Mouse (Mus musculus) limb, embryonic 13.5 days (tissue): Measurements from ENCODE around the gene Vcpkmt. TPM values are rescaled to one million over a fixed set of nuclear protein-coding genes. Genes with fewer than 3 reads are reported as not detected.

ENCODE experiments used
- ATAC-seq: fragments of 200-750 bp; cut with Nextera tagmentation; 2 replicates; pipeline ENCODE4 v1.8.0; 2017; ENCODE audit warnings: low read depth, moderate number of reproducible peaks, moderate TSS enrichment; ENCODE audit not compliant: low FRiP score
- H3K27ac ChIP-seq: fragments of 300-500 bp; sonication (generic); 2 replicates; pipeline ENCODE4 v1.5.1; 2015; ENCODE audit warnings: inconsistent platforms, mild to moderate bottlenecking, moderate library complexity
- H3K27me3 ChIP-seq: fragments of 300-500 bp; sonication (generic); 2 replicates; pipeline ENCODE4 v1.6.1; 2015; ENCODE audit warnings: mild to moderate bottlenecking, inconsistent platforms
- H3K36me3 ChIP-seq: fragments of 300-500 bp; sonication (generic); 2 replicates; pipeline ENCODE4 v1.6.1; 2015; ENCODE audit warnings: inconsistent platforms, mild to moderate bottlenecking, moderate library complexity
- H3K4me1 ChIP-seq: fragments of 300-500 bp; sonication (generic); 2 replicates; pipeline ENCODE4 v1.6.1; 2015; ENCODE audit warnings: inconsistent platforms
- H3K4me2 ChIP-seq: fragments of 300-500 bp; sonication (generic); replicated peaks from 2 replicates; pipeline ENCODE4 v1.6.1; 2015; ENCODE audit warnings: inconsistent platforms, mild to moderate bottlenecking, moderate library complexity
- H3K4me3 ChIP-seq: fragments of 300-500 bp; sonication (generic); 2 replicates; pipeline ENCODE4 v1.5.1; 2015; ENCODE audit warnings: moderate library complexity, mild to moderate bottlenecking, inconsistent platforms
- H3K9ac ChIP-seq: fragments of 300-500 bp; sonication (generic); 2 replicates; pipeline ENCODE4 v1.6.1; 2015; ENCODE audit warnings: mild to moderate bottlenecking, inconsistent platforms
- H3K9me3 ChIP-seq: fragments of 300-500 bp; sonication (generic); 2 replicates; pipeline ENCODE4 v1.6.1; 2016; ENCODE audit warnings: inconsistent platforms
- WGBS: fragments of 180-500 bp; shearing (Covaris S2); methylation state at CpG from one replicate; pipeline ENCODE4 v1.1.7; 2015; 5-methylcytosine and 5-hydroxymethylcytosine counted together
- microRNA-seq: library from miRNA; unstranded; fragments of <30 nt; microRNA quantifications from one replicate; pipeline ENCODE4, GENCODE M21; 2016
- polyA plus RNA-seq: library from polyadenylated mRNA; unstranded; fragments of >200 nt; fragmentation: Nextera tagmentation; extraction: Ambion mirVana; gene quantifications from 2 replicates; pipeline ENCODE4 v1.2.1, GENCODE M21; 2015

The Vcpkmt gene
- polyA plus RNA-seq, 1 experiment from 2014 or later = 32.1 TPM

DNA sequence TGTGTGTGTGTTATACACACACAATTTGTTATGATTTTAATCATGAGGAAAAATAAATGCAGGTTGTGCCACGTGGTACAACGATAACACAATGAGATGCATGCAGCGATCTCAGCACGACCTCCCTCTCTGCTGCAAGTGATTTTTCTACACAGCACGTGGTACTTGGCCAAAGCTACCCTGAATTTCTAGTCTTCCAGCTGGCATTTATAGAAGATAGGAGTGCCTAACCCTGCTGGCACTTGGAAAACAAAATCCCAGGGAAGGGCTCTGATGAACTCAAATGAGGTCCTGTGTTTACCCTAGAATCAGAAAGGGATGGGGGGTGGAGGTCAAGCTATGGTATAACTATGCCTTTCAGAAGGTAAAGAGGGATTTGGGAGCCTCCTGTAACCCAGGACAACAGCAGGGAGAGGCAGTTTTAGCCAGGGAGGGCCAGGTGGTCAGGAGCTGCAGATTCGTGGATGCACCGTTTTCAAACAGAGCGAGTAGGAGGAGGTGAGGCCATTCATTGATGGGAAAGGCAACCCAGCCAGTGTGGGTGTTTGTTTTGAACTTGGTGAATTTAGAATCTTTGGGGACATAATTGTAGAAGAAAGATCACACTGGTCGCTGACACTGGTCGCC lies 46.1 kb downstream of the Vcpkmt start:
- Histone ChIP-seq H3K36me3 (no peaks in the 10 kb centered on the region), H3K9ac (0 out of 2 replicates have a peak overlapping the region, but pooled peaks have one; percentile 15), H3K4me3 (no peak overlapping the region), H3K27me3 (no peaks in the 10 kb centered on the region), H3K27ac (peak overlapping the region; percentile 89), H3K4me2 (peak overlapping the region; percentile 50), H3K4me1 (peaks cover 32% of the 10 kb centered on the region), H3K9me3 (no peaks in the 10 kb centered on the region)
- 72% methylated on average over 10 of the region's 10 CpGs for WGBS
- ATAC-seq = no peak

DNA sequence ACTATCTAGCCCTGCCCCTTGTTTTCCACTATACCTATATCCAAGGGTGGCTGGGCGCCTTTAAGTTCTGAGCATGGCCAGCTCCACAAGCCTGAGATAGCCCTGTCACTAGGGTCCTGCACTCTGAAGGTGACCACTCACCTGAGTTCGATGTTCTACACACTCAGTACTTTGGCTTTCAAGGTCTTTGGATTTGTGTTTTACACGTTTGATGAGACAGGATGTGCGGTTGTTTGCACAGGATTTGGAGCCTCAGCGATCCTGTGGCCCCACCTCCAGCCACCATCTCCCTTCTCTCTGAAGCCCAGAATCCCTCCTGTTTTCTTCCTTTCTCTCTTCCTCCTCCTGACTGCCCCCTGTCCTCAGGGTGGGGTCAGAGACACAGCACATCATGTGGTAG lies 49.6 kb downstream of the Vcpkmt start:
- Histone ChIP-seq H3K4me2 (no peak overlapping the region), H3K9ac (no peak overlapping the region), H3K27ac (no peak overlapping the region), H3K4me3 (no peak overlapping the region), H3K9me3 (no peaks in the 10 kb centered on the region), H3K27me3 (no peaks in the 10 kb centered on the region), H3K4me1 (peaks cover 17% of the 10 kb centered on the region), H3K36me3 (no peaks in the 10 kb centered on the region)
- ATAC-seq = no peak
- 82% methylated on average over 5 of the region's 5 CpGs for WGBS

DNA sequence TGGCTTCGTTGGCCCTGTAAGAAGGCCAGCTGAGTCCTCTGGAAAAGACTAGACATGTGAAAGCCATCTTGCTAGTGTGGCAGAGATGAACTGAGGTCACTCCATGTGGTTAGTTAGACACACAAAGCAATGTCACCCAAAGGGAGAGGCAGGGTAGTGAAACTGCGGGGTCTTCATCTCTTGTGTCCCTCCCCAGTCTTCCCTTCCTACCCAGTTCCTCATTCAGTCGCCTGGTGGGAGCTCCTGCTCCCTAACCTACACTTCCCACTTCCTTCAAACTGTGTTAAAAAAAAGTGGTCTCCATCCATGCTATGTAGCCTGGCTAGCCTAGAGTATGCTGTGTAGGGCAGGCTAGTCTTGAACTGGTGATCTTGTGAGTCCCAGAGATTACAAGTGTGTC lies 50.3 kb downstream of the Vcpkmt start:
- Histone ChIP-seq H3K9ac (no peak overlapping the region), H3K36me3 (no peaks in the 10 kb centered on the region), H3K4me2 (no peak overlapping the region), H3K9me3 (no peaks in the 10 kb centered on the region), H3K27me3 (no peaks in the 10 kb centered on the region), H3K4me1 (peaks cover 10% of the 10 kb centered on the region), H3K4me3 (no peak overlapping the region), H3K27ac (no peak overlapping the region)
- ATAC-seq = no peak
- WGBS = 82% methylated on average over 3 of the region's 3 CpGs

DNA sequence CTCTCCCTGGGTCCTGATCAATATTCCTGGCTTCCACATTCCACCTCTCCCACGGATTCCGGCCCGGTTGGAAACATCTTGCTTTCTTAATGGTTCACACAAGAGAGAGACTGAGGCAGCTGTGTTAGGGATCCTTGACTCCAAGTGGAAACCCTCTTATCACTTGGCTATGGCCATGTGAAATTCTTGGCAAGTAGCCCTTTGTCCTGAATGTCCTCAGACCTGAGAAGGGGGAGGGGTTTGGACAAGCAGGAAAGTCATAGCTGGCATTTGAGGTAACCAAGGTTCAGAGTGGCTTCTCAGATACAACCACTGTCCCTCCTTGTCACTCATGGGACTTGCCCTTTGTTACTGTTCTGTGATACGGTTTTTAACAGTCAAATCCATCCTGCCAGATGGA lies 50.7 kb downstream of the Vcpkmt start:
- H3K9ac ChIP-seq = no peak overlapping the region
- no peaks in the 10 kb centered on the region for H3K36me3 ChIP-seq
- H3K27ac ChIP-seq = no peak overlapping the region
- no peak overlapping the region for H3K4me3 ChIP-seq
- H3K4me1 ChIP-seq = peaks cover 6% of the 10 kb centered on the region
- ATAC-seq = no peak
- H3K9me3 ChIP-seq = no peaks in the 10 kb centered on the region
- H3K4me2 ChIP-seq = no peak overlapping the region
- no peaks in the 10 kb centered on the region for H3K27me3 ChIP-seq
- 88% methylated on average over 4 of the region's 4 CpGs for WGBS

DNA sequence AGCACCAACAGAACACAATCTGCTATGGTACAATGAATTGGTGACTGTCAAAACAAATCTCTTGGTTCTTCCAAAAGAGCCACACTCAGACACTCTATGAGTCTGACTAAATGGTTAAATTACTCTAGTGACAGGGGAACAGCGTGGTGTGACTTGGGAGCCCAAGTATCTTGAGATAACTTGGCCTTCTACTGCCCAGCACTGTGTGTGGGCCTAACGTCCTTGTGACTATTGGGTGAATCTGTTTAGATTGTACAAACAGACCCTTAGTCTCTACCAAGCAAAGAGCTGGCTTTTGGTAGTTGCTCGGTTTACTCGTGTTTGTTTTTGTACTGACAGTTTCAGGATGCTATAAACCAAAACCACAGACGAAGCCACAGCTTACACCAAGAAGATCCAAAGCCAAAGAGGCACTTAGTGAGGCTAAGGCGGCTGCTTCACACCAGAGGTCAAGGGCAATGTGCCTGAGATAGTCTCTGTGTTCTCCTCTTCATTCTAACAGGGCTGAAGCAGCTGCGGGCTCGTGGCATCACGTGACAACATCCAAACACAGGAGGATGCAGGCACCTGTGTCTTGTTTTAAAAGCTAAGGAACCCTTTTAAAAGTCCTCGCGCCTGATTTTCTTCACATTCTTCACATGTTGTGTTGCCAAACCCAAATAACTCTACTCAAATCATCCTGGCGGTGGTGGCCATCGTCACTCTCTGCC lies 53.0 kb downstream of the Vcpkmt start:
- Histone ChIP-seq H3K36me3 (no peaks in the 10 kb centered on the region), H3K4me2 (no peak overlapping the region), H3K9ac (no peak overlapping the region), H3K27me3 (no peaks in the 10 kb centered on the region), H3K4me3 (no peak overlapping the region), H3K9me3 (no peaks in the 10 kb centered on the region), H3K4me1 (peaks cover 6% of the 10 kb centered on the region), H3K27ac (no peak overlapping the region)
- ATAC-seq = no peak
- 76% methylated on average over 13 of the region's 13 CpGs for WGBS

DNA sequence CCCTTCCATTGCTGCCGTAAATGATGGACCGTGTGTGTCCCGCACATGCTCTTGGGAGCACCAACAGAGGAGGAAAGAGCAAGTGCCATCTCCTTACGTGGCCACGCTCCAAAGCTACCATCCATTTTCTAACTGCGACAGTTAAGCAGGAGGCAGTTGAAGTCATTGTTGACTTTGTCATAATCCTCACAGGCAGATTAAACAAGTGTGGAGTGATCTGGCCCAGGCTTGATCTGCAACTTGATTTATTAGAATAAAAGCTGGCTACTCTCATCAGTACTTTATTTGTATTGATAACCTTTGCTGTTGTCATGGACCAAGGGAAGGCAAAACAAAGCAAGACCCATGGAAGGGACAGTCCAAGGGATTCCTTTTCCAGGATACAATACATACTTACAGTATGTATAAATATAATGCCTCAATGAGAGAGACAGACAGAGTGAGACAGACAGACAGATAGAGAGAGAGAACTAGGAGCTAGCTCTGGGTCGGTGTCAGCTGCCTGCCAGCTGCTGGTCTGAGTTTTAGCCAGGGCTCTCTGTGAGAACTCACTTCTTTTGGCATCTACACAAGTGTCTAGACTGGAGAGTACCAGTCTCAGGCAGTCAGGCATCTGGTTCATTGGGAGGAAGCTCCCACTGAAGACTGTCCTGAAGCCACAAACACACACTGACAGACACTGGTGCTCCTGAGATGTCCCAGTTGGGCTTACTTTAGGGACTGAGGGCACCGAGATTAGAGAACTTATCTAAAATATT lies 54.4 kb downstream of the Vcpkmt start:
- H3K27ac ChIP-seq = no peak overlapping the region
- H3K27me3 ChIP-seq = no peaks in the 10 kb centered on the region
- no peaks in the 10 kb centered on the region for H3K36me3 ChIP-seq
- no peak for ATAC-seq
- no peak overlapping the region for H3K9ac ChIP-seq
- H3K4me1 ChIP-seq = peaks cover 17% of the 10 kb centered on the region
- H3K4me3 ChIP-seq = no peak overlapping the region
- no peak overlapping the region for H3K4me2 ChIP-seq
- WGBS = 90% methylated on average over 8 of the region's 8 CpGs
- no peaks in the 10 kb centered on the region for H3K9me3 ChIP-seq

Small RNA genes lying within 50 kb of the gene (microRNA-seq; reads per million reads assigned to microRNA genes)
- not detected for gene Gm23018

Other genes starting within 250 kb of the Vcpkmt start
- 103 and 108 TPM in 2 replicates for gene Nemf, start 225.9 kb downstream of the Vcpkmt start, polyA plus RNA-seq
- 45.6 and 45.9 TPM in 2 replicates for gene Arf6, start 210.9 kb downstream of the Vcpkmt start, polyA plus RNA-seq
- 1.0 and 1.4 TPM in 2 replicates for gene Gm9887, start 210.6 kb downstream of the Vcpkmt start, polyA plus RNA-seq
- gene Sos2, start 98.8 kb upstream of the Vcpkmt start, polyA plus RNA-seq = 11.3 and 12.6 TPM in 2 replicates
- 17.8 and 20.1 TPM in 2 replicates for gene L2hgdh, start 141.8 kb upstream of the Vcpkmt start, polyA plus RNA-seq
- gene Atp5s, start 141.9 kb upstream of the Vcpkmt start, polyA plus RNA-seq = 30.5 and 37.3 TPM in 2 replicates
- 1.2 and 1.3 TPM in 2 replicates for gene Cdkl1, start 208.2 kb upstream of the Vcpkmt start, polyA plus RNA-seq